ENCODE assay signal across 12 mouse cellular contexts in genomic region chr12:106046143-106046795, GRCm38 (mm10). TPM values are rescaled to one million over a fixed set of nuclear protein-coding genes. Genes with fewer than 3 reads are reported as not detected.
A peak's percentile ranks its signal among the peaks of the same experiment; 100 is the strongest.
DNase-seq lines count a peak whose midpoint lies in the region; ATAC-seq and TF ChIP-seq lines count a peak whose summit lies in the region.
"Had no signal": no experiment of that assay in that cellular context is flagged by ENCODE, and none has a peak within 500 bp of the region (broad histone marks: within the 10 kb centered on the region; RNA-seq: fewer than 3 reads in every experiment).

No protein-coding gene starts in this region.

- H3K4me3 ChIP-seq in heart, embryonic 16.5 days (ENCODE audit: low read length), result no peak overlapping the region
- no peak overlapping the region for H3K4me3 ChIP-seq in midbrain, embryonic 13.5 days (replicated peaks)
- no peak overlapping the region for H3K4me3 ChIP-seq in midbrain, postnatal 0 days (ENCODE audit: low read depth, low read length)
- H3K4me3 ChIP-seq in embryonic facial prominence, embryonic 13.5 days, result no peak overlapping the region
- no peak overlapping the region for H3K4me3 ChIP-seq in kidney, embryonic 16.5 days (ENCODE audit: low read length)
- H3K4me3 ChIP-seq: gastrocnemius, adult 2 months; hindbrain, embryonic 13.5 days had no signal

- 0 out of 2 replicates have a peak overlapping the region, but pooled peaks have one; percentile 17 for H3K9ac ChIP-seq in heart, embryonic 16.5 days (ENCODE audit: low read length)
- H3K9ac ChIP-seq in midbrain, embryonic 13.5 days (replicated peaks), result no peak overlapping the region
- H3K9ac ChIP-seq in midbrain, postnatal 0 days (replicated peaks; ENCODE audit: low read length, poor library complexity, severe bottlenecking), result no peak overlapping the region
- H3K9ac ChIP-seq in embryonic facial prominence, embryonic 13.5 days, result no peak overlapping the region
- H3K9ac ChIP-seq in kidney, embryonic 16.5 days (replicated peaks; ENCODE audit: low read length), result no peak overlapping the region
- H3K9ac ChIP-seq: hindbrain, embryonic 13.5 days had no signal

- no peak for DNase-seq in heart, postnatal 14 days
- no peak for DNase-seq in midbrain, postnatal 0 days (ENCODE audit: low spot score)
- DNase-seq: cerebellum, adult 8-10 months; gastrocnemius, adult 2 months; kidney, postnatal 10 days; lung, postnatal 10 days had no signal

- no peaks in the 10 kb centered on the region for H3K9me3 ChIP-seq in heart, embryonic 16.5 days (replicated peaks; ENCODE audit: control insufficient read depth, low read length)
- no peaks in the 10 kb centered on the region for H3K9me3 ChIP-seq in midbrain, embryonic 13.5 days
- H3K9me3 ChIP-seq in midbrain, postnatal 0 days (ENCODE audit: low read length), result no peaks in the 10 kb centered on the region
- H3K9me3 ChIP-seq in embryonic facial prominence, embryonic 13.5 days, result no peaks in the 10 kb centered on the region
- H3K9me3 ChIP-seq in kidney, embryonic 16.5 days (ENCODE audit: low read length), result no peaks in the 10 kb centered on the region
- H3K9me3 ChIP-seq: hindbrain, embryonic 13.5 days had no signal

- intact Hi-C loops in heart, postnatal 14 days (cut with DNase I), result no loop called here

- peak; percentile 37; the same call in 1 of the 2 replicates for ATAC-seq in heart, embryonic 16.5 days (replicated peaks; ENCODE audit: extremely low read depth, insufficient read depth, low FRiP score)
- no peak for ATAC-seq in midbrain, embryonic 13.5 days
- no peak for ATAC-seq in midbrain, postnatal 0 days (ENCODE audit: low FRiP score)
- ATAC-seq in embryonic facial prominence, embryonic 13.5 days (ENCODE audit: insufficient number of reproducible peaks, insufficient read depth, low FRiP score, low TSS enrichment, low read depth), result no peak
- ATAC-seq in inflammation-experienced regulatory T-cells, adult 6 months, result no peak
- no peak for ATAC-seq in kidney, embryonic 16.5 days (ENCODE audit: low FRiP score, low TSS enrichment)

- H3K4me1 ChIP-seq in heart, embryonic 16.5 days (ENCODE audit: control insufficient read depth, insufficient read depth, low read length), result peaks cover 9% of the 10 kb centered on the region; the same call in 1 of the 2 replicates
- H3K4me1 ChIP-seq in midbrain, embryonic 13.5 days (replicated peaks), result no peaks in the 10 kb centered on the region; the same call in 1 of the 2 replicates
- no peaks in the 10 kb centered on the region for H3K4me1 ChIP-seq in midbrain, postnatal 0 days (ENCODE audit: insufficient read depth, low read length)
- peaks cover 4% of the 10 kb centered on the region for H3K4me1 ChIP-seq in embryonic facial prominence, embryonic 13.5 days
- H3K4me1 ChIP-seq in kidney, embryonic 16.5 days (ENCODE audit: insufficient read depth, low read length), result 0 out of 2 replicates have a peak, but pooled peaks cover 3% of the 10 kb centered on the region
- H3K4me1 ChIP-seq: hindbrain, embryonic 13.5 days had no signal

- no peak for TF ChIP-seq CTCF in midbrain, postnatal 0 days (IDR thresholded peaks at IDR 0.05)

- peaks cover 7% of the 10 kb centered on the region; the same call in 1 of the 2 replicates for H3K36me3 ChIP-seq in heart, embryonic 16.5 days (ENCODE audit: control insufficient read depth, insufficient read depth)
- H3K36me3 ChIP-seq in midbrain, embryonic 13.5 days, result peaks cover 18% of the 10 kb centered on the region; the same call in 1 of the 2 replicates
- H3K36me3 ChIP-seq in midbrain, postnatal 0 days (ENCODE audit: insufficient read depth, low read length), result 0 out of 2 replicates have a peak, but pooled peaks cover 5% of the 10 kb centered on the region
- H3K36me3 ChIP-seq in embryonic facial prominence, embryonic 13.5 days, result peaks cover 45% of the 10 kb centered on the region
- H3K36me3 ChIP-seq in kidney, embryonic 16.5 days (ENCODE audit: insufficient read depth, low read length), result peaks cover 12% of the 10 kb centered on the region

- no peaks in the 10 kb centered on the region for H3K27me3 ChIP-seq in heart, embryonic 16.5 days (ENCODE audit: control insufficient read depth, insufficient read depth, low read length)
- no peaks in the 10 kb centered on the region for H3K27me3 ChIP-seq in midbrain, embryonic 13.5 days
- no peaks in the 10 kb centered on the region for H3K27me3 ChIP-seq in midbrain, postnatal 0 days (ENCODE audit: insufficient read depth, low read length)
- H3K27me3 ChIP-seq in embryonic facial prominence, embryonic 13.5 days, result no peaks in the 10 kb centered on the region
- no peaks in the 10 kb centered on the region for H3K27me3 ChIP-seq in kidney, embryonic 16.5 days (ENCODE audit: insufficient read depth, low read length)
- H3K27me3 ChIP-seq: hindbrain, embryonic 13.5 days had no signal

- 26% methylated on average over 9 of the region's 9 CpGs for WGBS in heart, embryonic 16.5 days
- 50% methylated on average over 9 of the region's 9 CpGs for WGBS in midbrain, embryonic 13.5 days
- 53% methylated on average over 9 of the region's 9 CpGs for whole genome bisulfite sequencing in midbrain, postnatal 0 days
- WGBS in embryonic facial prominence, embryonic 13.5 days, result 26% methylated on average over 9 of the region's 9 CpGs
- 27% methylated on average over 9 of the region's 9 CpGs for WGBS in kidney, embryonic 16.5 days

- no peak overlapping the region for H3K4me2 ChIP-seq in heart, embryonic 16.5 days (ENCODE audit: low read depth, low read length)
- no peak overlapping the region for H3K4me2 ChIP-seq in midbrain, embryonic 13.5 days (replicated peaks)
- no peak overlapping the region for H3K4me2 ChIP-seq in midbrain, postnatal 0 days (ENCODE audit: low read depth, low read length, poor library complexity, severe bottlenecking)
- no peak overlapping the region for H3K4me2 ChIP-seq in embryonic facial prominence, embryonic 13.5 days
- no peak overlapping the region for H3K4me2 ChIP-seq in kidney, embryonic 16.5 days (replicated peaks; ENCODE audit: low read depth, low read length)
- H3K4me2 ChIP-seq: hindbrain, embryonic 13.5 days had no signal

- peak overlapping the region; percentile 39 for H3K27ac ChIP-seq in heart, embryonic 16.5 days (ENCODE audit: low read length)
- 0 out of 2 replicates have a peak overlapping the region, but pooled peaks have one; percentile 44 for H3K27ac ChIP-seq in midbrain, embryonic 13.5 days
- H3K27ac ChIP-seq in midbrain, postnatal 0 days (ENCODE audit: low read depth, low read length), result no peak overlapping the region
- H3K27ac ChIP-seq in embryonic facial prominence, embryonic 13.5 days, result peak overlapping the region; percentile 44; the same call in 1 of the 2 replicates
- H3K27ac ChIP-seq in kidney, embryonic 16.5 days (ENCODE audit: low read length), result no peak overlapping the region
- H3K27ac ChIP-seq: gastrocnemius, adult 2 months; hindbrain, embryonic 13.5 days had no signal

RNA-seq across cellular contexts. Expression of gene Vrk1, which starts 36.2 kb away (rescaled TPM):
- 40.8 and 50.5 TPM in 2 replicates for polyA plus RNA-seq in heart, embryonic 16.5 days (2015; fragmentation: Nextera tagmentation; extraction: Ambion mirVana)
- total RNA-seq in heart, postnatal 14 days (2021), result 10 to 100 TPM; 10.3 TPM
- polyA plus RNA-seq in midbrain, embryonic 13.5 days (2015; fragmentation: Nextera tagmentation; extraction: Ambion mirVana), result 50.9 and 55.9 TPM in 2 replicates
- 9.4 and 24.5 TPM in 2 replicates for total RNA-seq in midbrain, postnatal 0 days (2014; rRNA removed)
- polyA plus RNA-seq in midbrain, postnatal 0 days (2015; fragmentation: Nextera tagmentation; extraction: Ambion mirVana), result 29.2 and 30.3 TPM in 2 replicates
- polyA plus RNA-seq in embryonic facial prominence, embryonic 13.5 days (2015; fragmentation: Nextera tagmentation; extraction: Ambion mirVana), result 65.7 and 73.8 TPM in 2 replicates
- 100 to 1,000 TPM; 124 to 151 (median 151) TPM for polyA plus RNA-seq in inflammation-experienced regulatory T-cells, adult 6 months (2017; shearing (Covaris generic))
- 67.2 and 67.3 TPM in 2 replicates for polyA plus RNA-seq in kidney, embryonic 16.5 days (2015; fragmentation: Nextera tagmentation; extraction: Ambion mirVana)

Comparison
In these comparisons a context has a peak if more than half of its experiments do, and no peak if none do; other contexts are left out.
1. H3K27ac ChIP-seq: peak in heart, embryonic 16.5 days (single experiment), midbrain, embryonic 13.5 days (single experiment) and embryonic facial prominence, embryonic 13.5 days (single experiment); none in midbrain, postnatal 0 days (single experiment) and kidney, embryonic 16.5 days (single experiment).